Comparison of ENCODE assay signal across 9 mouse cellular contexts in the genomic region with DNA sequence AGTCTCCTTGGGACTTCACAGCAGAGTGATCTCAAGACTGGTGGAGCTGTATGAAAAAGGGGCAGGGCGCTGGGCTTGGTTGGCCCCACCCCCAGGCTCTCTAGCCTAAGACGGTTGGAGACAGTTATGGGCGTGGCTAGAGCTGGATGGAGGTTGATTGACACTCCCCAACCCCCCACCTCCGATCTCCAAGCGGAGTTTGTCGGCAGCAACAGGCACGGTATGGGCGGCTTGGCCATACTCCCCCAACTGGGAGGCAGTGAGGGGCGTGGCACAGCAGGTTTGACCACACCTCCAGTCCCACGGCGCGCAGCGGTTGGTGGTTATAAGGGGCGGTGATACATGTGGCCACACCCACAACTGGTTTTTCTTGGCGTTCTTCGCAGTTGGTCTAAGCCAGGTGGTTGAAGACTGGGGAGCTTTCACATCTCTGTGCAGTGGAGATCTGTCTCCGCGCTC.
DNase-seq lines count a peak whose midpoint lies in the region; ATAC-seq and TF ChIP-seq lines count a peak whose summit lies in the region.
"Had no signal": no experiment of that assay in that cellular context is flagged by ENCODE, and none has a peak within 500 bp of the region (broad histone marks: within the 10 kb centered on the region; RNA-seq: fewer than 3 reads in every experiment).

No protein-coding gene starts in this region.

- H3K9ac ChIP-seq in liver, postnatal 0 days (replicated peaks) = no peak overlapping the region
- H3K9ac ChIP-seq in neural tube, embryonic 13.5 days = no peak overlapping the region

- H3K36me3 ChIP-seq in liver, postnatal 0 days (replicated peaks; ENCODE audit: insufficient read depth, low read length) = no peaks in the 10 kb centered on the region
- H3K36me3 ChIP-seq in neural tube, embryonic 13.5 days = no peaks in the 10 kb centered on the region

- no peak for TF ChIP-seq EP300 in liver, postnatal 0 days (IDR thresholded peaks at IDR 0.05; ENCODE audit: low read depth)

- H3K4me2 ChIP-seq in liver, postnatal 0 days (ENCODE audit: low read depth, low read length) = peak overlapping the region; percentile 38
- peak overlapping the region; percentile 47 for H3K4me2 ChIP-seq in neural tube, embryonic 13.5 days

- peak; percentile 91 for ATAC-seq in liver, postnatal 0 days
- ATAC-seq in neural tube, embryonic 13.5 days (ENCODE audit: low read depth) = peak; percentile 71
- ATAC-seq: Patski had no signal

- 15% methylated on average over 18 of the region's 18 CpGs for WGBS in liver, postnatal 0 days (ENCODE audit: insufficient replicate concordance)
- 4% methylated on average over 18 of the region's 18 CpGs for WGBS in neural tube, embryonic 13.5 days

- peaks cover 11% of the 10 kb centered on the region; the same call in 1 of the 2 replicates for H3K27me3 ChIP-seq in liver, postnatal 0 days (ENCODE audit: insufficient read depth, low read length)
- peaks cover 32% of the 10 kb centered on the region for H3K27me3 ChIP-seq in neural tube, embryonic 13.5 days

- H3K9me3 ChIP-seq in liver, postnatal 0 days (ENCODE audit: low read length) = no peaks in the 10 kb centered on the region
- no peaks in the 10 kb centered on the region for H3K9me3 ChIP-seq in neural tube, embryonic 13.5 days

- no peak overlapping the region for H3K27ac ChIP-seq in liver, postnatal 0 days (ENCODE audit: low read depth)
- H3K27ac ChIP-seq in neural tube, embryonic 13.5 days (replicated peaks) = no peak overlapping the region

- peak; percentile 69 to 70 for DNase-seq in frontal cortex, postnatal 14 days (ENCODE audit: low spot score in 2 of 2)
- DNase-seq in frontal cortex, postnatal 25 days (ENCODE audit: low spot score in 2 of 2) = no peak
- DNase-seq in embryo, embryonic 11.5 days (ENCODE audit: low read depth, low spot score) = peak; percentile 76
- peak; percentile 28 to 32 for DNase-seq in heart, adult 9 months (ENCODE audit: low spot score in 2 of 2)
- DNase-seq in kidney, adult 9 months = peak; percentile 75
- peak; percentile 79 for DNase-seq in liver, postnatal 0 days
- peak; percentile 99 for DNase-seq in testis, postnatal 14 days (ENCODE audit: low spot score)

- H3K4me1 ChIP-seq in liver, postnatal 0 days (ENCODE audit: insufficient read depth) = peaks cover 7% of the 10 kb centered on the region
- H3K4me1 ChIP-seq in neural tube, embryonic 13.5 days (replicated peaks) = peaks cover 13% of the 10 kb centered on the region

- no peak overlapping the region for H3K4me3 ChIP-seq in liver, postnatal 0 days (ENCODE audit: low read depth, low read length)
- peak overlapping the region; percentile 21 for H3K4me3 ChIP-seq in neural tube, embryonic 13.5 days

- TF ChIP-seq CTCF in liver, postnatal 0 days (IDR thresholded peaks at IDR 0.05; ENCODE audit: low read depth) = no peak

Comparison
In these comparisons a context has a peak if more than half of its experiments do, and no peak if none do; other contexts are left out.
1. DNase-seq: peak in frontal cortex, postnatal 14 days (2 of 2), embryo, embryonic 11.5 days (single experiment), heart, adult 9 months (2 of 2), kidney, adult 9 months (single experiment), liver, postnatal 0 days (single experiment) and testis, postnatal 14 days (single experiment); none in frontal cortex, postnatal 25 days (0 of 2).